8 mouse cellular contexts compared by ENCODE assay signal in the genomic region with DNA sequence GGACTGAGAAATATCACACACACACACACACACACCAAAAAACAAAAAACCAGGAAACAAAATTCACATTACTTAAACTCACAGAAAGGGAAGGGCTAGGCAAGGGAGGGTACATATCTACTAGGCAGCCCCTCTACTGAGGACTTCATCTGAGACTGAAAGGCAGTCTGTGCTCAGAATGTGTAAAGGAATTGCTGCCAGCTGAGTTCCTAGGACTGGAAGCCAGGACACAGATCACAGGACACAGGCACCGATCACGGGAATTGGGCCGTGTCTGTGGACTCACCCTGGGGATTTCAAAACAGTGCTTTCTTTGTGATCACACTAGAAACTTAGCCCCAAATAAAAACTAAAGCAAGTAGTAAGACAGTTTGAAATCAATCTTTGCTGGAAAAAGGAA. TPM values are rescaled to one million over a fixed set of nuclear protein-coding genes. Genes with fewer than 3 reads are reported as not detected.
A peak's percentile ranks its signal among the peaks of the same experiment; 100 is the strongest.
DNase-seq lines count a peak whose midpoint lies in the region; ATAC-seq lines count a peak whose summit lies in the region.

No protein-coding gene starts in this region.

- no peaks in the 10 kb centered on the region for H3K36me3 ChIP-seq in forebrain, embryonic 13.5 days (ENCODE audit: poor library complexity, severe bottlenecking)
- no peaks in the 10 kb centered on the region for H3K36me3 ChIP-seq in hindbrain, embryonic 13.5 days
- H3K36me3 ChIP-seq in midbrain, embryonic 10.5 days = no peaks in the 10 kb centered on the region

- ATAC-seq in forebrain, embryonic 13.5 days = peak; percentile 45; the same call in 1 of the 2 replicates
- peak; percentile 66 for ATAC-seq in hindbrain, embryonic 13.5 days (ENCODE audit: low FRiP score)
- no peak for ATAC-seq in granulocyte monocyte progenitor cell, adult 5-6 weeks (replicated peaks; ENCODE audit: poor library complexity, severe bottlenecking)

- peak; percentile 57 for DNase-seq in embryo, embryonic 10 days (ENCODE audit: low spot score)
- no peak for DNase-seq in embryo, embryonic 9.5 days (ENCODE audit: extremely low spot score)
- peak; percentile 70 for DNase-seq in Muller cell, postnatal 12 days (ENCODE audit: inconsistent ontology term)
- no peak for DNase-seq in midbrain, embryonic 10.5 days (ENCODE audit: low spot score)
- no peak for DNase-seq in ovary, postnatal 36 days (ENCODE audit: low spot score)

- 35% methylated on average over 3 of the region's 3 CpGs for WGBS in forebrain, embryonic 13.5 days
- 32% methylated on average over 3 of the region's 3 CpGs for WGBS in hindbrain, embryonic 13.5 days
- 39% methylated on average over 3 of the region's 3 CpGs for WGBS in midbrain, embryonic 10.5 days

- H3K27me3 ChIP-seq in forebrain, embryonic 13.5 days = no peaks in the 10 kb centered on the region
- H3K27me3 ChIP-seq in hindbrain, embryonic 13.5 days = no peaks in the 10 kb centered on the region
- no peaks in the 10 kb centered on the region for H3K27me3 ChIP-seq in midbrain, embryonic 10.5 days (ENCODE audit: low read depth, poor library complexity, severe bottlenecking)

- H3K9ac ChIP-seq in forebrain, embryonic 13.5 days = no peak overlapping the region
- no peak overlapping the region for H3K9ac ChIP-seq in hindbrain, embryonic 13.5 days

- H3K4me1 ChIP-seq in forebrain, embryonic 13.5 days = peaks cover 13% of the 10 kb centered on the region
- peaks cover 13% of the 10 kb centered on the region for H3K4me1 ChIP-seq in hindbrain, embryonic 13.5 days (replicated peaks)
- H3K4me1 ChIP-seq in midbrain, embryonic 10.5 days = peaks cover 30% of the 10 kb centered on the region

- no peak overlapping the region for H3K27ac ChIP-seq in forebrain, embryonic 13.5 days
- peak overlapping the region; percentile 45 for H3K27ac ChIP-seq in hindbrain, embryonic 13.5 days
- 0 out of 2 replicates have a peak overlapping the region, but pooled peaks have one; percentile 58 for H3K27ac ChIP-seq in midbrain, embryonic 10.5 days (replicated peaks)

- H3K4me3 ChIP-seq in forebrain, embryonic 13.5 days = no peak overlapping the region
- no peak overlapping the region for H3K4me3 ChIP-seq in hindbrain, embryonic 13.5 days
- H3K4me3 ChIP-seq in midbrain, embryonic 10.5 days = no peak overlapping the region

- H3K9me3 ChIP-seq in forebrain, embryonic 13.5 days (replicated peaks) = no peaks in the 10 kb centered on the region
- no peaks in the 10 kb centered on the region for H3K9me3 ChIP-seq in hindbrain, embryonic 13.5 days
- no peaks in the 10 kb centered on the region for H3K9me3 ChIP-seq in midbrain, embryonic 10.5 days (replicated peaks)

- no peak overlapping the region for H3K4me2 ChIP-seq in forebrain, embryonic 13.5 days
- H3K4me2 ChIP-seq in hindbrain, embryonic 13.5 days = no peak overlapping the region

RNA-seq across cellular contexts. Expression of gene St3gal6, which starts 11.2 kb away (rescaled TPM):
- polyA plus RNA-seq in forebrain, embryonic 13.5 days (2015; fragmentation: Nextera tagmentation; extraction: Ambion mirVana) = 5.3 and 5.7 TPM in 2 replicates
- 9.5 and 12.7 TPM in 2 replicates for polyA plus RNA-seq in hindbrain, embryonic 13.5 days (2015; fragmentation: Nextera tagmentation; extraction: Ambion mirVana)
- 9.3 and 12.5 TPM in 2 replicates for polyA plus RNA-seq in midbrain, embryonic 10.5 days (2016; fragmentation: Nextera tagmentation; extraction: Ambion mirVana)
- total RNA-seq in granulocyte monocyte progenitor cell, adult 5-6 weeks (2014; fragmentation: Nextera tagmentation) = not detected in 2 replicates
- 0.73 TPM in 1 of 2 replicates, not detected in the other for total RNA-seq in granulocyte monocyte progenitor cell, adult 5-6 weeks (2017)

Comparison
In these comparisons a context has a peak if more than half of its experiments do, and no peak if none do; other contexts are left out.
1. DNase-seq: peak in embryo, embryonic 10 days (single experiment) and Muller cell, postnatal 12 days (single experiment); none in embryo, embryonic 9.5 days (single experiment), midbrain, embryonic 10.5 days (single experiment) and ovary, postnatal 36 days (single experiment).